Mouse (Mus musculus): ENCODE data around the gene Slc6a6. TPM values are rescaled to one million over a fixed set of nuclear protein-coding genes. Genes with fewer than 3 reads are reported as not detected.

Slc6a6 gene
- polyA plus RNA-seq, 1 experiment from 2014 or later = 59.1 TPM

DNA sequence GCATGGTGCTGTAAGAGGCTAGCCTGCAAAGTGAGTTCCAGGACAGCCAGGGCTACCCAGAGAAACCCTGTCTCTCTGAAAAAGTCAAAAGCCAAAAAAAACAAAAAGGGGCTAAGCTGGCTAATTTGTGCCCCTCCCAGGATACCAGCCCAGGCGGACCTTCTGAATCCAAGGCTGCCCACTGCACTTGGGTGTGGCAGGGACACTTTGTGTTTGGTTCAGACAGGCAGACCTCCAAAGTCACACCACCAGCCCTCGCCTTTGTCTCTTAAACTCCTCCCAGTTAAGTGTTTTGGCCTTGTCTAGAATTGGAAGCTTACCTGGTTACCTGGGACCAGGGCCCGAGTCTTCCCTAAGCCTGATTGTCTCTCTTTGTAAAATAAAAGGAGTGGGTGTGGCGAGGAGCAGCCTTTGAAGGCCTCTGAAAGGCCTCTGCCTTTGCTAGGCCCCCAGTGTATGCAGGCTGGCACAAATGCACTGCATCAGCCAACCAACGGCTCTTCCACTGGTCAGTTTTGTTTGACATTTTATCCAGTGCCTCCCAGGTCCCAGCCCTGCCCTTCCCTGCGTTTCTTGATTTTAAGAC is 26.6 kb downstream of the Slc6a6 start:
- WGBS = 79% methylated on average over 6 of the region's 6 CpGs
- H3K9ac ChIP-seq (ENCODE audit: low read length) = no peak overlapping the region
- H3K9me3 ChIP-seq (replicated peaks; ENCODE audit: control insufficient read depth, low read length) = 0 out of 2 replicates have a peak, but pooled peaks cover 3% of the 10 kb centered on the region
- H3K36me3 ChIP-seq (ENCODE audit: control insufficient read depth, insufficient read depth) = 0 out of 2 replicates have a peak, but pooled peaks cover 7% of the 10 kb centered on the region
- H3K27ac ChIP-seq (ENCODE audit: low read length) = no peak overlapping the region
- no peak overlapping the region for H3K4me3 ChIP-seq (ENCODE audit: low read length)
- peaks cover 18% of the 10 kb centered on the region for H3K4me1 ChIP-seq (ENCODE audit: control insufficient read depth, insufficient read depth, low read length)
- no peaks in the 10 kb centered on the region for H3K27me3 ChIP-seq (ENCODE audit: control insufficient read depth, insufficient read depth, low read length)
- ATAC-seq (replicated peaks; ENCODE audit: extremely low read depth, insufficient read depth, low FRiP score) = no peak
- no peak overlapping the region for H3K4me2 ChIP-seq (ENCODE audit: low read depth, low read length)

DNA sequence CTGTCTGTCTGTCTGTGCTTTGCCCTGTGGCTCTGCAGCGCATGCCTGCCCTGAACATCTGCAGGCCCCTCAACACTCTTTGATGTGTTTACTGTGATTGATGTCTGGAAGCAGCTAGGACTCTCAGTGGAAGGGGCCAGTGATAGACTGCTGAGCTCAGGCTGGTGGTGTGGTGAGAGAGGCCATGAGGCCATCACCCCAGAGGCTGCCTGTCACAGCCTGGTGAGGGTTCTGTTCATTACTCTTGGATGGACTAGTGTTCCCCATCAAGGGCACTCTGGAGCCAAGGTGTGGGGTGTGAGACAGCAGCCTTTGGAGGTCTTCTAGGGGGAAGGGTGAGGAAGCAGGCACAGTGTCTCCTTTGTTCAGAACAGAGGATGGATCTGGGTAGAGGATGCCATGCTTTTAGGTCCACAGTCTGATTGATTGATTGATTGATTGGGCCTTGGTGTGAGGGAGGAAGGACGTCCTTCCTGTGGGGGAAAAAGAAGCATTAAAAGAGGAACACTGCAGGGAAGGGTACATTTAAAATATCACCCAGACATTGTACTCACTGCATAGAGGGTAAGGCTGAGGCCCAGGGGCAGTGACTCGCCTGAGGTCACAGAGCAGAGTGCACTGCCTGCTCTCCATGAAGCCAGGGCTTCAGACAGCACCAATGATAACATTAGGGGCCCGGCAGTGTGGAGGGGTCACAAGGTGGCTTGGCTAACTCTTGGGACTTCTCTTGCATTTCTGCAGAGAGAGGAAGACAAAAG is 28.4 kb downstream of the Slc6a6 start:
- H3K9ac ChIP-seq (ENCODE audit: low read length) = peak overlapping the region; percentile 44; the same call in 1 of the 2 replicates
- no peak overlapping the region for H3K4me2 ChIP-seq (ENCODE audit: low read depth, low read length)
- peaks cover 18% of the 10 kb centered on the region for H3K4me1 ChIP-seq (ENCODE audit: control insufficient read depth, insufficient read depth, low read length)
- WGBS = 33% methylated on average over 4 of the region's 4 CpGs
- peak overlapping the region; percentile 51 for H3K27ac ChIP-seq (ENCODE audit: low read length)
- 0 out of 2 replicates have a peak, but pooled peaks cover 3% of the 10 kb centered on the region for H3K9me3 ChIP-seq (replicated peaks; ENCODE audit: control insufficient read depth, low read length)
- no peak for ATAC-seq (replicated peaks; ENCODE audit: extremely low read depth, insufficient read depth, low FRiP score)
- 0 out of 2 replicates have a peak, but pooled peaks cover 7% of the 10 kb centered on the region for H3K36me3 ChIP-seq (ENCODE audit: control insufficient read depth, insufficient read depth)
- no peak overlapping the region for H3K4me3 ChIP-seq (ENCODE audit: low read length)
- H3K27me3 ChIP-seq (ENCODE audit: control insufficient read depth, insufficient read depth, low read length) = no peaks in the 10 kb centered on the region

DNA sequence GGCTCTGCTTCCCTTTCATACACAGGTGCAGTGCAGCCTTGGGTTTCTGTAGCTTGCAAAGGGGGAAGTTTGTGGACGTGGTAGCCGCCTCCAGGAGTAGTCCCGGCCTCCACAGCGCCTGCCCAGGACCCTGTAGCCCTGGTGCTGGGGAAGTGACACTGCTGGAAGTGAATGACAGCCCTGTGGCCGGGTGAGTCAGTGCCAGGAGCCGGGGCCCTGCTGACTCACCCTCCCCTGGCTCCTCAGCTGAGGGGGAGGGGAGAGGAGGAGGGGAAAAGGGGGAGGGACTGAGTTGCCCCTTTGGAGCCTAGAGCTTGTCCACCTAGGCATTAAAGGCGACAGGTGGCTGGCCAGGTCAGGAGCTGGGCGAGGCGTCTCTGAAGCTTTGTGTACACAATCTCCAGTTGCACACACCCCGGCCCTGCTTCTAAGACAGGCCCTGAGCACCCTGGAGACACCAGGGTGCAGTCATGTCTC is 29.0 kb downstream of the Slc6a6 start:
- Histone ChIP-seq H3K4me3 (ENCODE audit: low read length) (no peak overlapping the region), H3K36me3 (ENCODE audit: control insufficient read depth, insufficient read depth) (0 out of 2 replicates have a peak, but pooled peaks cover 7% of the 10 kb centered on the region), H3K27ac (ENCODE audit: low read length) (peak overlapping the region; percentile 51), H3K4me1 (ENCODE audit: control insufficient read depth, insufficient read depth, low read length) (peaks cover 18% of the 10 kb centered on the region), H3K4me2 (ENCODE audit: low read depth, low read length) (no peak overlapping the region), H3K9ac (ENCODE audit: low read length) (peak overlapping the region; percentile 44), H3K27me3 (ENCODE audit: control insufficient read depth, insufficient read depth, low read length) (no peaks in the 10 kb centered on the region), H3K9me3 (replicated peaks; ENCODE audit: control insufficient read depth, low read length) (0 out of 2 replicates have a peak, but pooled peaks cover 3% of the 10 kb centered on the region)
- 23% methylated on average over 10 of the region's 10 CpGs for WGBS
- peak; percentile 66; the same call in 1 of the 2 replicates for ATAC-seq (replicated peaks; ENCODE audit: extremely low read depth, insufficient read depth, low FRiP score)

DNA sequence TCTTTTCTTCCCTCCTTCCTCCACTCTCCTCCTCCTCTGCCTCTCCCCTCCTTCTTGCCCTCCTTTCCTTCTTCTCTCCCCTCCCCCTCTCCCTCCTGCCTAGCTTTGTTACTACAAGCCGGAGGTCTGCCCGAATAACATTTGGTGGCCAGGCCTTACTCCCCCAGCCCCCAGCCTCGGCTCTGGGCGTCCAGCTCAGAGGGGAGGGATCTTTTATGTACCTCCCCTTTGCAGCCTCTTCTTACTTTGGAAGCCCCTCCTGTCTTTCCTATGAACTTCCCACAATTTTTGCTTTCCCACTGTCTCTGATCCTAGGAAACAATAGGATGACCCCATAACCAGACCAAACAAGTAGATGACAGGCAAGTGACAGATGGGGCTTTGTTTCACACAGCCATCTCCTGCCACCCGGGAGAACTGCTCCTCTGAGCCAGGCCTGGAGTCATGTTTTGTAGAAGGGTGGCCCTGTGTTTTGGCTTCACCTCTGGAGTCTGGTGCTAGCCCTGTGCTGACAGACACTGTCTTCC is 29.6 kb downstream of the Slc6a6 start:
- ATAC-seq (replicated peaks; ENCODE audit: extremely low read depth, insufficient read depth, low FRiP score) = no peak
- Histone ChIP-seq H3K4me2 (ENCODE audit: low read depth, low read length) (no peak overlapping the region), H3K27me3 (ENCODE audit: control insufficient read depth, insufficient read depth, low read length) (no peaks in the 10 kb centered on the region), H3K4me1 (ENCODE audit: control insufficient read depth, insufficient read depth, low read length) (peaks cover 22% of the 10 kb centered on the region), H3K4me3 (ENCODE audit: low read length) (no peak overlapping the region), H3K36me3 (ENCODE audit: control insufficient read depth, insufficient read depth) (0 out of 2 replicates have a peak, but pooled peaks cover 4% of the 10 kb centered on the region), H3K9me3 (replicated peaks; ENCODE audit: control insufficient read depth, low read length) (0 out of 2 replicates have a peak, but pooled peaks cover 3% of the 10 kb centered on the region), H3K27ac (ENCODE audit: low read length) (peak overlapping the region; percentile 51), H3K9ac (ENCODE audit: low read length) (no peak overlapping the region; the same call in none of the 2 replicates)
- 27% methylated on average over 5 of the region's 5 CpGs for WGBS

DNA sequence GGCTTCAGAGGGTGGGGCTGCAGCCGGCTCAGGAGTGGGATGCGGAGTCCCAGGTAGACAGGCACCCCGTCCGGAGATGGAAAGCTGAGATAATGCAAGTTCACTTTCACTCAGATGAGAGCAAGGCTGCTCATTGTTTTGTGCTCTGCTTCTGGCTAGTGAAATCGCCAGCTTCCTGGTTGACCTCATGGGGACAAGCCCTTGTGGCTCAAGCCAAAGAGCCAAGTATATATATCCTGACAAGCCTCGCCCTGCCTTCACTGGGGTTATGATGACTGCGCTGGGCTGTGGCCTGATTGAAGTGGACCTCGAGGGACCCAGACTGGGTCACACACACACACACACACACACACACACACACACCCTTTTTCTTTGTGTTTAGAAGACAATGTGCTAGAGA is 31.2 kb downstream of the Slc6a6 start:
- Histone ChIP-seq H3K27ac (ENCODE audit: low read length) (no peak overlapping the region), H3K27me3 (ENCODE audit: control insufficient read depth, insufficient read depth, low read length) (no peaks in the 10 kb centered on the region), H3K4me1 (ENCODE audit: control insufficient read depth, insufficient read depth, low read length) (peaks cover 37% of the 10 kb centered on the region), H3K36me3 (ENCODE audit: control insufficient read depth, insufficient read depth) (no peaks in the 10 kb centered on the region), H3K4me2 (ENCODE audit: low read depth, low read length) (no peak overlapping the region), H3K9me3 (replicated peaks; ENCODE audit: control insufficient read depth, low read length) (no peaks in the 10 kb centered on the region), H3K4me3 (ENCODE audit: low read length) (no peak overlapping the region), H3K9ac (ENCODE audit: low read length) (no peak overlapping the region)
- WGBS = 75% methylated on average over 8 of the region's 8 CpGs
- ATAC-seq (replicated peaks; ENCODE audit: extremely low read depth, insufficient read depth, low FRiP score) = no peak

DNA sequence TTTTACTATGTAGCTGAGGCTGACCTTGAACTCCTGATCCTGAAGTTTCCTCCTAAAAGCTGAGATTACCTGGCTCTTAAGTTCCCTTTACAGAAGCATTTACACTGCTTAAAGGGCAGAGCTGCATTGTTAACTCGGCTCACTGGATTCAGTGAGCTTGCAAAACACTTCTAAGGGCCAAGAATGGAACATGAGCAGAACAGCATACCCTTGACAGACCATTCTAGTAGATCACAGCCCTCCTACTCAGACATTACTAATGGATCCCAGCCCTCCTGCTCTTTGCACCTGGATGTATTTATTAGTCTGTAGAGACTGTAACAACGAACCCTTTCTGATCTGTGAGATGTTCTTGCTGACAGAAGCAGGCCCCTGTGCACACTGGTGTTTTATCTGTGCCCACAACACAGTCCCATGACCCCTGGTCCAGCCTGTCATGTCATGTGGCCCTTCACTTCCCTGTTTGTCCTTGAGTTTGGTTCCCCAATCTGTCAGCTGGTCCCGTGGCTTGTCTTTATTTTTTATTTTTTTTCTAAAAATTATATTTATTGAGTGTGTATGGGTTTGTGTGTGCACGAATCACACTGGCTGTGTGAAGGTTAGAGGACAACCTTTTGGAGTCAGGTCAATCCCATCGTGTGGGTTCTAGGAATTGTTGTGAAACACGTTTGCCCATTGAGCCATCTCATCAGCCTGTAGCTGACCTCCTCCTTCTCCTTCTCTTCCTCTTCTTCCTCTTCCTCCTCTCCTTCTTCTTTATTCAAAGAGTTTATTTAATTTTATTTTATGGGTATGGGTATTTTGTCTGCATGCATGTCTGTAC is 32.3 kb downstream of the Slc6a6 start:
- H3K9ac ChIP-seq (ENCODE audit: low read length) = no peak overlapping the region
- WGBS = 64% methylated on average over 6 of the region's 6 CpGs
- H3K4me1 ChIP-seq (ENCODE audit: control insufficient read depth, insufficient read depth, low read length) = peaks cover 45% of the 10 kb centered on the region
- H3K4me3 ChIP-seq (ENCODE audit: low read length) = no peak overlapping the region
- no peaks in the 10 kb centered on the region for H3K9me3 ChIP-seq (replicated peaks; ENCODE audit: control insufficient read depth, low read length)
- no peaks in the 10 kb centered on the region for H3K36me3 ChIP-seq (ENCODE audit: control insufficient read depth, insufficient read depth)
- H3K27me3 ChIP-seq (ENCODE audit: control insufficient read depth, insufficient read depth, low read length) = no peaks in the 10 kb centered on the region
- ATAC-seq (replicated peaks; ENCODE audit: extremely low read depth, insufficient read depth, low FRiP score) = no peak
- no peak overlapping the region for H3K4me2 ChIP-seq (ENCODE audit: low read depth, low read length)
- no peak overlapping the region for H3K27ac ChIP-seq (ENCODE audit: low read length)

DNA sequence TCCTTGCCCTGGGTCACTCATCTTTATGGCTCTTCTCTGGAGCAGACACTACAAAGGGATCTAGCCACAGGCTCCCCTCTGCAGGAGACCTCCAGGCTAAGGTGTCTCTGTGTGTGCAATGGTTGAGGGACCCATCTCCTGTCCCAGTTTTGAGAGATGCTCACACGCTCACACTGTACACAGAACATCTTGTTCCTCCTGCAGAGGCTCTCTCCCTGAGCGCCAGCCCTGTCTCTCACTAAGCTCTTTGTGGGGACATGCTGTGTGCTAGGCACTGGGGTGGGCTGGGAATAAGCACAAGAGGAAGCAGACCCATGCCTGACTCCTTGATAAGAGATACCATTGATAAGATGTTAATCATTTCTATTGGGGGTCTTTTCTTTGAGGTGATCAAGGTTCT is 34.2 kb downstream of the Slc6a6 start:
- ATAC-seq (replicated peaks; ENCODE audit: extremely low read depth, insufficient read depth, low FRiP score) = no peak
- 79% methylated on average over 2 of the region's 2 CpGs for WGBS
- no peaks in the 10 kb centered on the region for H3K9me3 ChIP-seq (replicated peaks; ENCODE audit: control insufficient read depth, low read length)
- H3K27ac ChIP-seq (ENCODE audit: low read length) = no peak overlapping the region; the same call in 1 of the 2 replicates
- H3K4me3 ChIP-seq (ENCODE audit: low read length) = no peak overlapping the region
- peaks cover 4% of the 10 kb centered on the region; the same call in 1 of the 2 replicates for H3K36me3 ChIP-seq (ENCODE audit: control insufficient read depth, insufficient read depth)
- H3K9ac ChIP-seq (ENCODE audit: low read length) = no peak overlapping the region
- peaks cover 32% of the 10 kb centered on the region for H3K4me1 ChIP-seq (ENCODE audit: control insufficient read depth, insufficient read depth, low read length)
- H3K4me2 ChIP-seq (ENCODE audit: low read depth, low read length) = no peak overlapping the region
- no peaks in the 10 kb centered on the region for H3K27me3 ChIP-seq (ENCODE audit: control insufficient read depth, insufficient read depth, low read length)

DNA sequence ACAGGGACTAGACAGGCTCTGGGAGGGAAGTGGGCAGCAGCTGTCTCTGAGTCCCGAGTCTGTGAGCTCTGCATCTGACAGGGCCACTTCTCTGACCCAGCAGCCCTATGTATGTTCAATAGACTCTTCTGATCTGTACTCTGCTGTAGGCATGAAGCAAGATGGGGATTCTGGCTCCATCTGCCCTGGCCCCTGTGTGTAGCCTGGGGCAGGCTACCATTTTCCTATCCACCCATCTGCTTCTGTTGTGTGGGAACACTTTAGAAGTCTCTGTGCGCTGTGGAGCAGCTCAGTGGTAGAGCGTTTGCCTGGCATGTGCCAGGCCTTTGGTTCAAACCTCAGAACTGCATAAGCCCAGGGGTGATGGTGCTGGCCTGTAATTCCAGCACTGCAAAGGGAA is 34.8 kb downstream of the Slc6a6 start:
- H3K9me3 ChIP-seq (replicated peaks; ENCODE audit: control insufficient read depth, low read length) = no peaks in the 10 kb centered on the region
- 76% methylated on average over 3 of the region's 3 CpGs for WGBS
- H3K4me2 ChIP-seq (ENCODE audit: low read depth, low read length) = no peak overlapping the region
- ATAC-seq (replicated peaks; ENCODE audit: extremely low read depth, insufficient read depth, low FRiP score) = no peak
- H3K9ac ChIP-seq (ENCODE audit: low read length) = 0 out of 2 replicates have a peak overlapping the region, but pooled peaks have one; percentile 7
- peaks cover 27% of the 10 kb centered on the region for H3K4me1 ChIP-seq (ENCODE audit: control insufficient read depth, insufficient read depth, low read length)
- H3K36me3 ChIP-seq (ENCODE audit: control insufficient read depth, insufficient read depth) = peaks cover 9% of the 10 kb centered on the region
- H3K4me3 ChIP-seq (ENCODE audit: low read length) = no peak overlapping the region
- peak overlapping the region; percentile 16; the same call in 1 of the 2 replicates for H3K27ac ChIP-seq (ENCODE audit: low read length)
- no peaks in the 10 kb centered on the region for H3K27me3 ChIP-seq (ENCODE audit: control insufficient read depth, insufficient read depth, low read length)

Measured in heart, embryonic 16.5 days (tissue).